Mouse (Mus musculus): ENCODE measurements around the gene Gm8334. TPM values are rescaled to one million over a fixed set of nuclear protein-coding genes. Genes with fewer than 3 reads are reported as not detected.

Gene Gm8334
- polyA plus RNA-seq (2014; fragmentation: Illumina TruSeq; extraction: RNeasy Lipid Tissue Mini Kit (QIAGEN cat#74804); ENCODE audit: insufficient read depth, low read depth, low replicate concordance) = not detected

GRCm38 (mm10) chrX:148615053-148615452, at the start of gene Gm8334:
Gm8334 (minus strand) TSS chrX:148615153.

GRCm38 (mm10) chrX:148663298-148663697, 48.3 kb upstream of the Gm8334 start, which contains the start of gene Gm15127:
Gm15127 (plus strand) TSS chrX:148663598.

Other genes starting within 250 kb of the Gm8334 start
- not detected for gene Gm15114, start 126.2 kb downstream of the Gm8334 start, polyA plus RNA-seq (2014; fragmentation: Illumina TruSeq; extraction: RNeasy Lipid Tissue Mini Kit (QIAGEN cat#74804); ENCODE audit: insufficient read depth, low read depth, low replicate concordance)
- gene Gm15127, start 48.4 kb upstream of the Gm8334 start, polyA plus RNA-seq (2014; fragmentation: Illumina TruSeq; extraction: RNeasy Lipid Tissue Mini Kit (QIAGEN cat#74804); ENCODE audit: insufficient read depth, low read depth, low replicate concordance) = not detected
- gene Luzp4, start 242.5 kb upstream of the Gm8334 start, polyA plus RNA-seq (2014; fragmentation: Illumina TruSeq; extraction: RNeasy Lipid Tissue Mini Kit (QIAGEN cat#74804); ENCODE audit: insufficient read depth, low read depth, low replicate concordance) = not detected

Data from lung, adult 10 weeks (tissue).